8 mouse cellular contexts compared by ENCODE assay signal in genomic region chr2:24974906-24975703, GRCm38 (mm10). TPM values are rescaled to one million over a fixed set of nuclear protein-coding genes. Genes with fewer than 3 reads are reported as not detected.
A peak's percentile ranks its signal among the peaks of the same experiment; 100 is the strongest.
DNase-seq lines count a peak whose midpoint lies in the region; ATAC-seq and TF ChIP-seq lines count a peak whose summit lies in the region.

Gene Mrpl41 (minus strand): TSS chr2:24975098.

- H3K9me3 ChIP-seq in MEL (replicated peaks; ENCODE audit: insufficient read depth, low read length) = no peaks in the 10 kb centered on the region
- no peaks in the 10 kb centered on the region for H3K9me3 ChIP-seq in forebrain, postnatal 0 days (ENCODE audit: low read length)
- H3K9me3 ChIP-seq in lung, embryonic 15.5 days = no peaks in the 10 kb centered on the region

- H3K79me2 ChIP-seq in MEL (ENCODE audit: control insufficient read depth, insufficient read depth, low read length, poor library complexity) = peaks cover 16% of the 10 kb centered on the region

- DNase-seq in MEL (ENCODE audit: low read depth, low spot score) = peak; percentile 98
- DNase-seq in cerebellum, adult 2 months = peak; percentile 96 to 98
- DNase-seq in forebrain, postnatal 0 days = peak; percentile 99
- peak; percentile 97 for DNase-seq in heart, postnatal 4 days
- DNase-seq in layer of hippocampus, adult 8-10 months (ENCODE audit: low spot score in 2 of 2) = peak; percentile 95 to 96
- DNase-seq in ovary, adult 18-20 months (ENCODE audit: low spot score) = peak; percentile 96
- DNase-seq in thymus, postnatal 0 days (ENCODE audit: low spot score) = peak; percentile 96

- H3K27me3 ChIP-seq in MEL (ENCODE audit: control insufficient read depth in 1 of 2, insufficient read depth in 2 of 2, low read length in 2 of 2) = no peaks in the 10 kb centered on the region
- no peaks in the 10 kb centered on the region for H3K27me3 ChIP-seq in cerebellum, adult 2 months (ENCODE audit: control insufficient read depth, insufficient read depth, low read length)
- H3K27me3 ChIP-seq in forebrain, postnatal 0 days (ENCODE audit: insufficient read depth, low read length) = no peaks in the 10 kb centered on the region
- no peaks in the 10 kb centered on the region for H3K27me3 ChIP-seq in lung, embryonic 15.5 days

- H3K4me2 ChIP-seq in forebrain, postnatal 0 days (ENCODE audit: low read depth) = peak within 1 kb of the TSS; percentile 95
- H3K4me2 ChIP-seq in lung, embryonic 15.5 days = peak within 1 kb of the TSS; percentile 96

- TF ChIP-seq RAD21 in MEL (IDR thresholded peaks at IDR 0.05; ENCODE audit: low read depth, low read length) = no peak

- peak; percentile 100 for ATAC-seq in forebrain, postnatal 0 days
- ATAC-seq in lung, embryonic 15.5 days (ENCODE audit: borderline replicate concordance, extremely low read depth, low FRiP score, low TSS enrichment) = peak; percentile 100

- TF ChIP-seq POLR2A in MEL (IDR thresholded peaks at IDR 0.05; ENCODE audit: control insufficient read depth in 1 of 2, insufficient read depth in 1 of 2, low read depth in 1 of 2, low read length in 2 of 2, poor library complexity in 1 of 2) = peak; percentile 91 to 97
- TF ChIP-seq POLR2A in cerebellum, adult 2 months (IDR thresholded peaks at IDR 0.05; ENCODE audit: borderline replicate concordance, insufficient read depth, low read length) = peak; percentile 97

- H3K27ac ChIP-seq in MEL (ENCODE audit: control insufficient read depth, low read depth, low read length) = peak within 1 kb of the TSS; percentile 88
- H3K27ac ChIP-seq in cerebellum, adult 2 months (ENCODE audit: insufficient read depth, low read length) = peak within 1 kb of the TSS; percentile 30
- peak within 1 kb of the TSS; percentile 85 for H3K27ac ChIP-seq in forebrain, postnatal 0 days (ENCODE audit: low read depth, low read length)
- peak within 1 kb of the TSS; percentile 94 for H3K27ac ChIP-seq in lung, embryonic 15.5 days

- H3K4me1 ChIP-seq in MEL (ENCODE audit: control insufficient read depth in 1 of 2, insufficient read depth in 2 of 2, low read length in 2 of 2) = peaks cover under 1 to 28% of the 10 kb centered on the region in 2 experiments; a peak in 3 of 4 replicates
- peaks cover 4% of the 10 kb centered on the region; the same call in 1 of the 2 replicates for H3K4me1 ChIP-seq in cerebellum, adult 2 months (ENCODE audit: control insufficient read depth, insufficient read depth, low read length)
- peaks cover 9% of the 10 kb centered on the region; the same call in 1 of the 2 replicates for H3K4me1 ChIP-seq in forebrain, postnatal 0 days (ENCODE audit: insufficient read depth)
- peaks cover 16% of the 10 kb centered on the region for H3K4me1 ChIP-seq in lung, embryonic 15.5 days

- TF ChIP-seq CTCF in MEL (IDR thresholded peaks at IDR 0.05 in 2 of 3, conservative IDR thresholded peaks at IDR 0.05 in 1 of 3; ENCODE audit: control insufficient read depth in 1 of 3, insufficient read depth in 1 of 3, low read depth in 2 of 3, low read length in 3 of 3, poor library complexity in 1 of 3, severe bottlenecking in 1 of 3) = no peak
- no peak for TF ChIP-seq CTCF in cerebellum, adult 2 months (IDR thresholded peaks at IDR 0.05; ENCODE audit: borderline replicate concordance, insufficient read depth, low read depth, low read length)
- TF ChIP-seq CTCF in forebrain, postnatal 0 days (IDR thresholded peaks at IDR 0.05; ENCODE audit: low read depth) = 0 out of 2 replicates have a peak, but pooled peaks have one; percentile 18

- H3K36me3 ChIP-seq in MEL (ENCODE audit: control insufficient read depth in 1 of 2, insufficient read depth in 2 of 2, low read length in 2 of 2) = peaks cover 4 to 30% of the 10 kb centered on the region in 2 experiments; a peak in 3 of 4 replicates
- peaks cover 23% of the 10 kb centered on the region for H3K36me3 ChIP-seq in forebrain, postnatal 0 days (ENCODE audit: insufficient read depth)
- peaks cover 24% of the 10 kb centered on the region for H3K36me3 ChIP-seq in lung, embryonic 15.5 days

- peak within 1 kb of the TSS; percentile 71 to 93 for H3K4me3 ChIP-seq in MEL (ENCODE audit: control insufficient read depth in 1 of 2, insufficient read depth in 1 of 2, low read depth in 2 of 2, low read length in 2 of 2)
- H3K4me3 ChIP-seq in cerebellum, adult 2 months (replicated peaks; ENCODE audit: insufficient read depth, low read depth, low read length) = peak within 1 kb of the TSS; percentile 85
- H3K4me3 ChIP-seq in forebrain, postnatal 0 days (ENCODE audit: low read depth, low read length) = peak within 1 kb of the TSS; percentile 81
- H3K4me3 ChIP-seq in lung, embryonic 15.5 days = peak within 1 kb of the TSS; percentile 97

- under 1% methylated on average over 64 of the region's 64 CpGs for WGBS in cerebellum, adult 2 months
- 1% methylated on average over 64 of the region's 64 CpGs for WGBS in forebrain, postnatal 0 days
- WGBS in lung, embryonic 15.5 days = 0% methylated on average over 62 of the region's 64 CpGs

- peak within 1 kb of the TSS; percentile 73 for H3K9ac ChIP-seq in MEL (ENCODE audit: control insufficient read depth, low read depth, low read length, poor library complexity, severe bottlenecking)
- H3K9ac ChIP-seq in forebrain, postnatal 0 days = peak within 1 kb of the TSS; percentile 84
- H3K9ac ChIP-seq in lung, embryonic 15.5 days = peak within 1 kb of the TSS; percentile 84

- no peak for TF ChIP-seq EP300 in MEL (IDR thresholded peaks at IDR 0.05; ENCODE audit: low read depth in 1 of 2, low read length in 2 of 2)

TF ChIP-seq in MEL, 35 proteins besides CTCF, POLR2A, EP300 and RAD21 (continues in another document):
- no peak for TF ChIP-seq RCOR1 (IDR thresholded peaks at IDR 0.05; ENCODE audit: low read depth, low read length)
- TF ChIP-seq MAFK (IDR thresholded peaks at IDR 0.05; ENCODE audit: borderline replicate concordance, low read depth, low read length) = no peak
- TF ChIP-seq NRF1 (IDR thresholded peaks at IDR 0.05; ENCODE audit: insufficient read depth, low read depth, low read length, poor library complexity, severe bottlenecking) = peak; percentile 64
- TF ChIP-seq ZMIZ1 (IDR thresholded peaks at IDR 0.05; ENCODE audit: low read depth, low read length) = peak; percentile 70; the same call in 1 of the 2 replicates
- TF ChIP-seq USF1 (IDR thresholded peaks at IDR 0.05; ENCODE audit: low read depth, low read length) = 0 out of 2 replicates have a peak, but pooled peaks have one; percentile 11
- TF ChIP-seq ZKSCAN1 (IDR thresholded peaks at IDR 0.05; ENCODE audit: low read depth, low read length) = no peak
- TF ChIP-seq SMC3 (IDR thresholded peaks at IDR 0.05; ENCODE audit: low read depth, low read length) = no peak
- TF ChIP-seq TBP (IDR thresholded peaks at IDR 0.05; ENCODE audit: low read depth, low read length) = peak; percentile 61; the same call in 1 of the 2 replicates
- TF ChIP-seq TCF12 (IDR thresholded peaks at IDR 0.05; ENCODE audit: low read depth, low read length) = peak; percentile 35
- TF ChIP-seq ETS1 (IDR thresholded peaks at IDR 0.05; ENCODE audit: low read depth, low read length) = peak; percentile 45; the same call in 1 of the 2 replicates
- no peak for TF ChIP-seq ZNF384 (IDR thresholded peaks at IDR 0.05; ENCODE audit: low read depth, low read length)
- TF ChIP-seq MYC (IDR thresholded peaks at IDR 0.05; ENCODE audit: low read depth, low read length) = peak; percentile 49; the same call in 1 of the 2 replicates
- no peak; the same call in 1 of the 2 replicates for TF ChIP-seq KAT2A (conservative IDR thresholded peaks at IDR 0.05; ENCODE audit: low read depth, low read length)
- TF ChIP-seq NELFE (IDR thresholded peaks at IDR 0.05; ENCODE audit: low read depth, low read length) = peak; percentile 95
- TF ChIP-seq ZC3H11A (IDR thresholded peaks at IDR 0.05; ENCODE audit: low read depth, low read length) = no peak
- peak; percentile 81 for TF ChIP-seq ELF1 (IDR thresholded peaks at IDR 0.05; ENCODE audit: low read depth, low read length)
- TF ChIP-seq MEF2A (IDR thresholded peaks at IDR 0.05; ENCODE audit: extremely low read depth, insufficient replicate concordance, low read depth, low read length, poor library complexity, severe bottlenecking) = no peak
- TF ChIP-seq HCFC1 (IDR thresholded peaks at IDR 0.05; ENCODE audit: low read depth, low read length) = peak; percentile 85
- no peak for TF ChIP-seq GATA1 (IDR thresholded peaks at IDR 0.05; ENCODE audit: low read depth, low read length)
- no peak for TF ChIP-seq UBTF (IDR thresholded peaks at IDR 0.05; ENCODE audit: borderline replicate concordance, insufficient read depth, low read depth, low read length)
- no peak for TF ChIP-seq CHD1 (IDR thresholded peaks at IDR 0.05; ENCODE audit: low read depth, low read length)
- TF ChIP-seq MAZ (IDR thresholded peaks at IDR 0.05; ENCODE audit: low read depth, low read length) = peak; percentile 72; the same call in 1 of the 2 replicates
- peak; percentile 90 for TF ChIP-seq SIN3A (IDR thresholded peaks at IDR 0.05; ENCODE audit: low read length)
- TF ChIP-seq BHLHE40 (IDR thresholded peaks at IDR 0.05; ENCODE audit: borderline replicate concordance, low read depth, low read length) = no peak
- TF ChIP-seq CHD2 (IDR thresholded peaks at IDR 0.05; ENCODE audit: low read length) = 0 out of 2 replicates have a peak, but pooled peaks have one; percentile 30
- peak; percentile 66 for TF ChIP-seq MAX (IDR thresholded peaks at IDR 0.05; ENCODE audit: low read length)
- peak; percentile 80; the same call in 1 of the 2 replicates for TF ChIP-seq POLR2AphosphoS2 (IDR thresholded peaks at IDR 0.05; ENCODE audit: low read length)
- peak; percentile 86 for TF ChIP-seq MXI1 (IDR thresholded peaks at IDR 0.05; ENCODE audit: low read depth, low read length)
- no peak for TF ChIP-seq USF2 (IDR thresholded peaks at IDR 0.05; ENCODE audit: borderline replicate concordance in 1 of 2, insufficient read depth in 1 of 2, low read depth in 1 of 2, low read length in 2 of 2)

RNA-seq across cellular contexts. Expression of gene Mrpl41, which starts in this region (rescaled TPM):
- 84.8 and 102 TPM in 2 replicates for total RNA-seq in MEL (2012; rRNA removed)
- polyA plus RNA-seq in MEL (2012; ENCODE audit: insufficient read depth in 1 of 2, insufficient read length in 2 of 2, low read depth in 1 of 2, low replicate concordance in 2 of 2, missing spikeins in 1 of 2) = 100 to 1,000 TPM in 1 of 2 experiments, not detected in 1; 103 TPM
- 137 and 140 TPM in 2 replicates for polyA plus RNA-seq in cerebellum, adult 2 months (2012; rRNA removed)
- 79.4 and 123 TPM in 2 replicates for total RNA-seq in forebrain, postnatal 0 days (2014; rRNA removed)
- polyA plus RNA-seq in forebrain, postnatal 0 days (2015; fragmentation: Nextera tagmentation; extraction: Ambion mirVana) = 174 and 203 TPM in 2 replicates
- total RNA-seq in heart, postnatal 4 days (2021) = 10 to 100 TPM; 78.3 to 79.7 TPM
- total RNA-seq in layer of hippocampus, adult 8-10 months (2022) = 10 to 100 TPM; 80.5 to 87.5 (median 85.1) TPM
- polyA plus RNA-seq in lung, embryonic 15.5 days (2015; fragmentation: Nextera tagmentation; extraction: Ambion mirVana) = 106 and 114 TPM in 2 replicates
- 175 and 188 TPM in 2 replicates for polyA plus RNA-seq in thymus, postnatal 0 days (2015; fragmentation: Nextera tagmentation; extraction: Ambion mirVana)

Comparison
In these comparisons a context has a peak if more than half of its experiments do, and no peak if none do; other contexts are left out.
1. Peak in every context shown above with its lines: DNase-seq, ATAC-seq, H3K4me3 ChIP-seq and H3K27ac ChIP-seq.
2. H3K27ac ChIP-seq: peak in every context shown above with its lines; median percentile 94 in lung, embryonic 15.5 days; 88 in MEL; 85 in forebrain, postnatal 0 days; 30 in cerebellum, adult 2 months.